Mouse (Mus musculus) erythroblast, embryonic 14.5 days (primary cell): ENCODE results near the gene Prss12.

Experiments used
- GATA1 ChIP-seq: IDR thresholded peaks from 2 replicates; pipeline ENCODE4 v1.6.1; 2012; ENCODE audit warnings: low read length, inconsistent platforms, mixed read lengths
- TAL1 ChIP-seq: IDR thresholded peaks from 3 replicates; pipeline ENCODE4 v1.6.1; 2012; ENCODE audit warnings: low read length, inconsistent platforms, mixed read lengths

GRCm38 (mm10) chr3:123460436-123460835 lies 13.7 kb downstream of the Prss12 start:
- no peak for TF ChIP-seq GATA1
- no peak for TF ChIP-seq TAL1
